Comparison of ENCODE assay signal across 9 mouse cellular contexts in the genomic region with DNA sequence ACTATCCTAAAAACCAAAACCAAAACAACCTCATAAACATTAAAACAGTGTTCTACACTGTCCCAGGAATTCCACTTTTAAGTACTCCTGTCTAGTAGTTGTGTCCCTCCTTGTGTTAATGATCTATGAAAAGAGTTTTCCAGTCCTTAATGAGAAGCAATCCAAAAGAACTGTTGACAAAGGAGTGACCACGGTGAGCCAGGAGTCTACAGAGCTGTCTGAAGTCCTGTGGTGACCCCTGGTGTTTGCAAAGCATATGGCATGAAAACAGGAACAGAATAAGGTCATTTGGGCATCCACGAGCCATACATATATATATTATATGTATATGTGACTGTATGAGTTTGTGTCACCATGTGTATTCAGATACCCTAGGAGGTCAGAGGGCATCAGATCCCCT. TPM values are rescaled to one million over a fixed set of nuclear protein-coding genes. Genes with fewer than 3 reads are reported as not detected.
DNase-seq lines count a peak whose midpoint lies in the region; ATAC-seq lines count a peak whose summit lies in the region.
"Had no signal": no experiment of that assay in that cellular context is flagged by ENCODE, and none has a peak within 500 bp of the region (broad histone marks: within the 10 kb centered on the region; RNA-seq: fewer than 3 reads in every experiment).

No protein-coding gene starts in this region.

- DNase-seq in urinary bladder, postnatal 14 days (ENCODE audit: low spot score) = peak; percentile 69
- DNase-seq in urinary bladder, postnatal 4 days (ENCODE audit: low spot score in 2 of 2) = no peak
- peak; percentile 63 for DNase-seq in c-Kit-positive CD71-positive TER-119-positive erythroid progenitor cells, embryonic 14.5 days (ENCODE audit: low spot score)
- DNase-seq in kidney, adult 9 months = peak; percentile 88
- peak; percentile 87 for DNase-seq in retina, postnatal 1 day
- no peak for DNase-seq in right cerebral cortex, postnatal 4 days

- no peak overlapping the region for H3K4me2 ChIP-seq in lung, embryonic 16.5 days (ENCODE audit: low read depth, low read length)
- H3K4me2 ChIP-seq: embryonic facial prominence, embryonic 15.5 days had no signal

- peaks cover 8% of the 10 kb centered on the region for H3K9me3 ChIP-seq in lung, embryonic 16.5 days (ENCODE audit: control insufficient read depth, low read length)
- H3K9me3 ChIP-seq: embryonic facial prominence, embryonic 15.5 days had no signal

- H3K27me3 ChIP-seq in lung, embryonic 16.5 days (ENCODE audit: control insufficient read depth, insufficient read depth, low read depth, low read length) = peaks cover 33% of the 10 kb centered on the region

- H3K36me3 ChIP-seq in lung, embryonic 16.5 days (ENCODE audit: control insufficient read depth, insufficient read depth, low read length) = no peaks in the 10 kb centered on the region
- H3K36me3 ChIP-seq: embryonic facial prominence, embryonic 15.5 days had no signal

- H3K27ac ChIP-seq in lung, embryonic 16.5 days (ENCODE audit: low read length) = no peak overlapping the region
- H3K27ac ChIP-seq: embryonic facial prominence, embryonic 15.5 days had no signal

- peaks cover 13% of the 10 kb centered on the region for H3K4me1 ChIP-seq in lung, embryonic 16.5 days (replicated peaks; ENCODE audit: control insufficient read depth, insufficient read depth, low read length)

- H3K9ac ChIP-seq in lung, embryonic 16.5 days (ENCODE audit: low read length) = no peak overlapping the region
- H3K9ac ChIP-seq: embryonic facial prominence, embryonic 15.5 days had no signal

- 1% methylated on average over 2 of the region's 2 CpGs for WGBS in lung, embryonic 16.5 days

- H3K4me3 ChIP-seq in lung, embryonic 16.5 days (ENCODE audit: low read length) = no peak overlapping the region
- H3K4me3 ChIP-seq: embryonic facial prominence, embryonic 15.5 days had no signal

- ATAC-seq in granulocyte monocyte progenitor cell, adult 5-6 weeks (replicated peaks; ENCODE audit: poor library complexity, severe bottlenecking) = peak; percentile 75
- peak; percentile 68 for ATAC-seq in lung, embryonic 16.5 days (ENCODE audit: low read depth)

RNA-seq across cellular contexts. Expression of a gene that starts 8.0 kb away (rescaled TPM):
- 196 and 197 TPM in 2 replicates for total RNA-seq in granulocyte monocyte progenitor cell, adult 5-6 weeks (2014; fragmentation: Nextera tagmentation)
- total RNA-seq in granulocyte monocyte progenitor cell, adult 5-6 weeks (2017) = 126 and 132 TPM in 2 replicates
- polyA plus RNA-seq in lung, embryonic 16.5 days (2015; fragmentation: Nextera tagmentation; extraction: Ambion mirVana) = 25.8 and 31.6 TPM in 2 replicates

RNA-seq across cellular contexts. Expression of a gene that starts 8.5 kb away (rescaled TPM):
- 0.43 TPM in 1 of 2 replicates, not detected in the other for total RNA-seq in granulocyte monocyte progenitor cell, adult 5-6 weeks (2014; fragmentation: Nextera tagmentation)
- total RNA-seq in granulocyte monocyte progenitor cell, adult 5-6 weeks (2017) = 0.30 and 0.57 TPM in 2 replicates
- 4.2 and 5.1 TPM in 2 replicates for polyA plus RNA-seq in lung, embryonic 16.5 days (2015; fragmentation: Nextera tagmentation; extraction: Ambion mirVana)

RNA-seq across cellular contexts. Expression of a gene that starts 11.5 kb away (rescaled TPM):
- 117 and 163 TPM in 2 replicates for total RNA-seq in granulocyte monocyte progenitor cell, adult 5-6 weeks (2014; fragmentation: Nextera tagmentation)
- 162 and 196 TPM in 2 replicates for total RNA-seq in granulocyte monocyte progenitor cell, adult 5-6 weeks (2017)
- 157 and 173 TPM in 2 replicates for polyA plus RNA-seq in lung, embryonic 16.5 days (2015; fragmentation: Nextera tagmentation; extraction: Ambion mirVana)

RNA-seq across cellular contexts. Expression of a gene that starts 36.2 kb away (rescaled TPM):
- total RNA-seq in granulocyte monocyte progenitor cell, adult 5-6 weeks (2014; fragmentation: Nextera tagmentation) = 8.5 and 19.8 TPM in 2 replicates
- 4.9 and 11.9 TPM in 2 replicates for total RNA-seq in granulocyte monocyte progenitor cell, adult 5-6 weeks (2017)
- polyA plus RNA-seq in lung, embryonic 16.5 days (2015; fragmentation: Nextera tagmentation; extraction: Ambion mirVana) = 28.1 and 28.2 TPM in 2 replicates

RNA-seq across cellular contexts. Expression of a gene that starts 47.2 kb away (rescaled TPM):
- total RNA-seq in granulocyte monocyte progenitor cell, adult 5-6 weeks (2014; fragmentation: Nextera tagmentation) = 599 and 728 TPM in 2 replicates
- 489 and 493 TPM in 2 replicates for total RNA-seq in granulocyte monocyte progenitor cell, adult 5-6 weeks (2017)
- polyA plus RNA-seq in lung, embryonic 16.5 days (2015; fragmentation: Nextera tagmentation; extraction: Ambion mirVana) = 190 and 195 TPM in 2 replicates

Comparison
In these comparisons a context has a peak if more than half of its experiments do, and no peak if none do; other contexts are left out.
1. DNase-seq: peak in urinary bladder, postnatal 14 days (single experiment), c-Kit-positive CD71-positive TER-119-positive erythroid progenitor cells, embryonic 14.5 days (single experiment), kidney, adult 9 months (single experiment) and retina, postnatal 1 day (single experiment); none in urinary bladder, postnatal 4 days (0 of 2) and right cerebral cortex, postnatal 4 days (single experiment).